Mouse (Mus musculus): ENCODE measurements around the gene Anxa7. TPM values are rescaled to one million over a fixed set of nuclear protein-coding genes. Genes with fewer than 3 reads are reported as not detected.
A peak's percentile ranks its signal among the peaks of the same experiment; 100 is the strongest.

The Anxa7 gene
- polyA plus RNA-seq, 1 experiment from 2014 or later: 13.1 TPM

- WGBS: 64% methylated on average over 3 of the region's 3 CpGs
- ATAC-seq (replicated peaks): no peak
- Histone ChIP-seq H3K27ac (no peak overlapping the region), H3K4me3 (no peak overlapping the region), H3K4me2 (no peak overlapping the region), H3K36me3 (replicated peaks) (no peaks in the 10 kb centered on the region), H3K9ac (no peak overlapping the region), H3K9me3 (no peaks in the 10 kb centered on the region), H3K27me3 (replicated peaks) (no peaks in the 10 kb centered on the region), H3K4me1 (peaks cover 9% of the 10 kb centered on the region)
Observed at GRCm38 (mm10) chr14:20478385-20478784, 1.5 kb downstream of the Anxa7 start.

GRCm38 (mm10) chr14:20477261-20478025 is 2.5 kb downstream of the Anxa7 start:
- H3K4me2 ChIP-seq: no peak overlapping the region

GRCm38 (mm10) chr14:20460216-20460615 is 19.7 kb downstream of the Anxa7 start:
- Histone ChIP-seq H3K4me3 (no peak overlapping the region), H3K9me3 (no peaks in the 10 kb centered on the region), H3K4me2 (no peak overlapping the region), H3K36me3 (replicated peaks) (no peaks in the 10 kb centered on the region), H3K27ac (no peak overlapping the region), H3K9ac (no peak overlapping the region), H3K27me3 (replicated peaks) (no peaks in the 10 kb centered on the region), H3K4me1 (no peaks in the 10 kb centered on the region)
- ATAC-seq (replicated peaks): no peak
- 85% methylated on average over 14 of the region's 14 CpGs for WGBS

More at GRCm38 (mm10) chr14:20477261-20478025, 2.5 kb downstream of the Anxa7 start:
- Histone ChIP-seq H3K9me3 (no peaks in the 10 kb centered on the region), H3K27ac (no peak overlapping the region), H3K27me3 (replicated peaks) (no peaks in the 10 kb centered on the region), H3K4me1 (peaks cover 9% of the 10 kb centered on the region), H3K4me3 (no peak overlapping the region), H3K36me3 (replicated peaks) (no peaks in the 10 kb centered on the region), H3K9ac (no peak overlapping the region)
- no peak for ATAC-seq (replicated peaks)
- 45% methylated on average over 4 of the region's 4 CpGs for WGBS

GRCm38 (mm10) chr14:20458378-20458777 is 21.6 kb downstream of the Anxa7 start:
- no peaks in the 10 kb centered on the region for H3K4me1 ChIP-seq
- no peak for ATAC-seq (replicated peaks)
- H3K9ac ChIP-seq: no peak overlapping the region
- 95% methylated on average over 9 of the region's 9 CpGs for WGBS
- H3K27me3 ChIP-seq (replicated peaks): no peaks in the 10 kb centered on the region
- H3K9me3 ChIP-seq: no peaks in the 10 kb centered on the region
- H3K4me3 ChIP-seq: no peak overlapping the region
- H3K36me3 ChIP-seq (replicated peaks): no peaks in the 10 kb centered on the region
- H3K4me2 ChIP-seq: no peak overlapping the region
- H3K27ac ChIP-seq: no peak overlapping the region

GRCm38 (mm10) chr14:20452929-20453328 is 27.0 kb downstream of the Anxa7 start:
- Histone ChIP-seq H3K4me3 (no peak overlapping the region), H3K9me3 (no peaks in the 10 kb centered on the region), H3K4me1 (0 out of 2 replicates have a peak, but pooled peaks cover 10% of the 10 kb centered on the region), H3K27ac (no peak overlapping the region), H3K9ac (no peak overlapping the region), H3K27me3 (replicated peaks) (no peaks in the 10 kb centered on the region), H3K4me2 (no peak overlapping the region), H3K36me3 (replicated peaks) (no peaks in the 10 kb centered on the region)
- ATAC-seq (replicated peaks): no peak
- WGBS: 95% methylated on average over 5 of the region's 5 CpGs

- Histone ChIP-seq H3K9ac (peak within 1 kb of the TSS; percentile 37), H3K4me1 (0 out of 2 replicates have a peak, but pooled peaks cover 10% of the 10 kb centered on the region), H3K36me3 (replicated peaks) (no peaks in the 10 kb centered on the region), H3K27me3 (replicated peaks) (no peaks in the 10 kb centered on the region), H3K27ac (peak within 1 kb of the TSS; percentile 54; the same call in 1 of the 2 replicates), H3K4me2 (peak within 1 kb of the TSS; percentile 67), H3K4me3 (peak within 1 kb of the TSS; percentile 43), H3K9me3 (no peaks in the 10 kb centered on the region)
- 2% methylated on average over 15 of the region's 15 CpGs for WGBS
- peak; percentile 82 for ATAC-seq (replicated peaks)
Observed at GRCm38 (mm10) chr14:20451765-20452331, 28.1 kb downstream of the Anxa7 start, which contains the start of gene Cfap70. Cfap70 (minus strand) TSS chr14:20452226.

- Histone ChIP-seq H3K9me3 (no peaks in the 10 kb centered on the region), H3K4me3 (peak overlapping the region; percentile 43), H3K36me3 (replicated peaks) (no peaks in the 10 kb centered on the region), H3K4me2 (peak overlapping the region; percentile 67), H3K27ac (no peak overlapping the region), H3K4me1 (0 out of 2 replicates have a peak, but pooled peaks cover 10% of the 10 kb centered on the region), H3K9ac (peak overlapping the region; percentile 37; the same call in 1 of the 2 replicates), H3K27me3 (replicated peaks) (no peaks in the 10 kb centered on the region)
- 8% methylated on average over 2 of the region's 2 CpGs for WGBS
- 0 out of 2 replicates have a peak, but pooled peaks have one; percentile 35 for ATAC-seq (replicated peaks)
Observed at GRCm38 (mm10) chr14:20451302-20451701, 28.6 kb downstream of the Anxa7 start.

GRCm38 (mm10) chr14:20447209-20447608 is 32.7 kb downstream of the Anxa7 start:
- no peak overlapping the region for H3K9ac ChIP-seq
- no peak overlapping the region for H3K27ac ChIP-seq
- H3K27me3 ChIP-seq (replicated peaks): no peaks in the 10 kb centered on the region
- no peak overlapping the region for H3K4me2 ChIP-seq
- 61% methylated on average over 12 of the region's 12 CpGs for WGBS
- H3K9me3 ChIP-seq: no peaks in the 10 kb centered on the region
- no peak for ATAC-seq (replicated peaks)
- 0 out of 2 replicates have a peak, but pooled peaks cover 10% of the 10 kb centered on the region for H3K4me1 ChIP-seq
- H3K4me3 ChIP-seq: no peak overlapping the region
- H3K36me3 ChIP-seq (replicated peaks): no peaks in the 10 kb centered on the region

- no peak for ATAC-seq (replicated peaks)
- Histone ChIP-seq H3K9me3 (no peaks in the 10 kb centered on the region), H3K4me1 (no peaks in the 10 kb centered on the region), H3K36me3 (replicated peaks) (no peaks in the 10 kb centered on the region), H3K9ac (no peak overlapping the region), H3K4me3 (no peak overlapping the region), H3K27me3 (replicated peaks) (no peaks in the 10 kb centered on the region), H3K4me2 (peak overlapping the region; percentile 10; the same call in 1 of the 2 replicates), H3K27ac (no peak overlapping the region)
- WGBS: 43% methylated on average over 17 of the region's 17 CpGs
Observed at GRCm38 (mm10) chr14:20442252-20442651, 37.7 kb downstream of the Anxa7 start.

GRCm38 (mm10) chr14:20436976-20437375 is 43.0 kb downstream of the Anxa7 start:
- Histone ChIP-seq H3K4me3 (no peak overlapping the region), H3K27ac (no peak overlapping the region), H3K9ac (no peak overlapping the region), H3K4me1 (no peaks in the 10 kb centered on the region), H3K27me3 (replicated peaks) (no peaks in the 10 kb centered on the region), H3K4me2 (no peak overlapping the region), H3K36me3 (replicated peaks) (no peaks in the 10 kb centered on the region), H3K9me3 (no peaks in the 10 kb centered on the region)
- no peak for ATAC-seq (replicated peaks)
- 76% methylated on average over 6 of the region's 6 CpGs for WGBS

GRCm38 (mm10) chr14:20432420-20432819 is 47.5 kb downstream of the Anxa7 start:
- 92% methylated on average over 4 of the region's 4 CpGs for WGBS
- no peaks in the 10 kb centered on the region for H3K36me3 ChIP-seq (replicated peaks)
- no peaks in the 10 kb centered on the region for H3K27me3 ChIP-seq (replicated peaks)
- H3K9ac ChIP-seq: no peak overlapping the region
- no peak overlapping the region for H3K4me2 ChIP-seq
- H3K4me1 ChIP-seq: no peaks in the 10 kb centered on the region
- no peak for ATAC-seq (replicated peaks)
- H3K9me3 ChIP-seq: no peaks in the 10 kb centered on the region
- no peak overlapping the region for H3K27ac ChIP-seq
- H3K4me3 ChIP-seq: no peak overlapping the region

GRCm38 (mm10) chr14:20431726-20432125 is 48.2 kb downstream of the Anxa7 start:
- H3K27ac ChIP-seq: no peak overlapping the region
- no peak overlapping the region for H3K4me3 ChIP-seq
- ATAC-seq (replicated peaks): no peak
- H3K4me2 ChIP-seq: no peak overlapping the region
- no peaks in the 10 kb centered on the region for H3K36me3 ChIP-seq (replicated peaks)
- 81% methylated on average over 6 of the region's 6 CpGs for WGBS
- H3K9me3 ChIP-seq: no peaks in the 10 kb centered on the region
- H3K9ac ChIP-seq: no peak overlapping the region
- H3K4me1 ChIP-seq: no peaks in the 10 kb centered on the region
- no peaks in the 10 kb centered on the region for H3K27me3 ChIP-seq (replicated peaks)
